Mouse (Mus musculus) heart, postnatal 36 days (tissue): ENCODE measurements around the gene Gpr161. TPM values are rescaled to one million over a fixed set of nuclear protein-coding genes. Genes with fewer than 3 reads are reported as not detected.
"Not testable (repeated sequence)": the region's sequence is repeated elsewhere in the genome, so short reads cannot be mapped to it uniquely, and the experiment has no call there.

Experiments used
- DNase-seq, 2 experiments: peaks; one replicate each; pipeline ENCODE4 v3.0.0; 2021 to 2022
- intact Hi-C: fragments of 180-260 bp; cut with DNase I; formaldehyde crosslinking; loops from one replicate; pipeline ENCODE4 v1.15.1; 2025
- total RNA-seq, 2 experiments: library from RNA; stranded (reverse); gene quantifications; 2 replicates each; pipeline ENCODE4 v1.2.3; 2021

Gene Gpr161
- total RNA-seq, 2 experiments from 2014 or later = 1.3 to 1.8 TPM

- no peak for DNase-seq
- intact Hi-C loops = no loop called here
Observed at GRCm38 (mm10) chr1:165304341-165304740, 8.8 kb downstream of the Gpr161 start.

- DNase-seq = no peak
- intact Hi-C loops = no loop called here
Observed at GRCm38 (mm10) chr1:165308180-165308579, 12.6 kb downstream of the Gpr161 start.

- no peak for DNase-seq
- intact Hi-C loops = no loop called here
Observed at GRCm38 (mm10) chr1:165316361-165316760, 20.8 kb downstream of the Gpr161 start.

GRCm38 (mm10) chr1:165320141-165320934 lies 24.7 kb downstream of the Gpr161 start:
- DNase-seq = peak; percentile 80 to 85
- intact Hi-C loops = loop anchor here (1.0 to 10.0 kb wide), 4 partner anchors 40 to 196 kb away; partner anchors contain the start of gene Tiprl

- intact Hi-C loops = loop anchor here (2.0 to 10.0 kb wide), 3 partner anchors 41 to 197 kb away; partner anchors contain the start of gene Tiprl
- peak; percentile 54 to 56 for DNase-seq
Observed at GRCm38 (mm10) chr1:165321393-165321861, 25.8 kb downstream of the Gpr161 start.

- intact Hi-C loops = loop anchor here (2.0 to 10.0 kb wide), 3 partner anchors 41 to 197 kb away; partner anchors contain the start of gene Tiprl
- no peak for DNase-seq
Observed at GRCm38 (mm10) chr1:165321891-165322290, 26.3 kb downstream of the Gpr161 start.

- no peak for DNase-seq
- intact Hi-C loops = loop anchor here (5.0 to 10.0 kb wide), 2 partner anchors 86 to 198 kb away; partner anchors contain the start of gene Tiprl
Observed at GRCm38 (mm10) chr1:165322934-165323333, 27.3 kb downstream of the Gpr161 start.

GRCm38 (mm10) chr1:165327370-165327769 lies 31.8 kb downstream of the Gpr161 start:
- DNase-seq = no peak
- intact Hi-C loops = loop anchor here (10.0 kb wide), 1 partner anchor 203 kb away; no protein-coding TSS in a partner anchor

- intact Hi-C loops = loop anchor here (10.0 kb wide), 1 partner anchor 203 kb away; no protein-coding TSS in a partner anchor
- DNase-seq = no peak
Observed at GRCm38 (mm10) chr1:165327831-165328230, 32.2 kb downstream of the Gpr161 start.

- not testable (repeated sequence) for DNase-seq
- intact Hi-C loops = loop anchor here (10.0 kb wide), 1 partner anchor 204 kb away; no protein-coding TSS in a partner anchor
Observed at GRCm38 (mm10) chr1:165328384-165329289, 33.0 kb downstream of the Gpr161 start.

- intact Hi-C loops = no loop called here
- DNase-seq = no peak
Observed at GRCm38 (mm10) chr1:165330859-165331258, 35.3 kb downstream of the Gpr161 start.

GRCm38 (mm10) chr1:165332797-165333196 lies 37.2 kb downstream of the Gpr161 start:
- no peak for DNase-seq
- intact Hi-C loops = no loop called here

- no peak for DNase-seq
- intact Hi-C loops = no loop called here
Observed at GRCm38 (mm10) chr1:165342126-165342525, 46.5 kb downstream of the Gpr161 start.

GRCm38 (mm10) chr1:165344453-165344852 lies 48.9 kb downstream of the Gpr161 start:
- DNase-seq = no peak
- intact Hi-C loops = no loop called here

- DNase-seq = no peak
- intact Hi-C loops = no loop called here
Observed at GRCm38 (mm10) chr1:165348627-165349026, 53.0 kb downstream of the Gpr161 start.

- no peak for DNase-seq
- intact Hi-C loops = no loop called here
Observed at GRCm38 (mm10) chr1:165356347-165356746, 60.8 kb downstream of the Gpr161 start.

- no peak for DNase-seq
- intact Hi-C loops = no loop called here
Observed at GRCm38 (mm10) chr1:165363271-165363670, 67.7 kb downstream of the Gpr161 start.

- intact Hi-C loops = no loop called here
- no peak for DNase-seq
Observed at GRCm38 (mm10) chr1:165365057-165365456, 69.5 kb downstream of the Gpr161 start.

GRCm38 (mm10) chr1:165370990-165371389 lies 75.4 kb downstream of the Gpr161 start:
- no peak for DNase-seq
- intact Hi-C loops = no loop called here

- no peak for DNase-seq
- intact Hi-C loops = no loop called here
Observed at GRCm38 (mm10) chr1:165373839-165374238, 78.2 kb downstream of the Gpr161 start.
